Mouse (Mus musculus): ENCODE results near the gene Dapp1. TPM values are rescaled to one million over a fixed set of nuclear protein-coding genes. Genes with fewer than 3 reads are reported as not detected.
A peak's percentile ranks its signal among the peaks of the same experiment; 100 is the strongest.

The Dapp1 gene
- polyA plus RNA-seq, 1 experiment from 2014 or later = 22.8 TPM

DNA sequence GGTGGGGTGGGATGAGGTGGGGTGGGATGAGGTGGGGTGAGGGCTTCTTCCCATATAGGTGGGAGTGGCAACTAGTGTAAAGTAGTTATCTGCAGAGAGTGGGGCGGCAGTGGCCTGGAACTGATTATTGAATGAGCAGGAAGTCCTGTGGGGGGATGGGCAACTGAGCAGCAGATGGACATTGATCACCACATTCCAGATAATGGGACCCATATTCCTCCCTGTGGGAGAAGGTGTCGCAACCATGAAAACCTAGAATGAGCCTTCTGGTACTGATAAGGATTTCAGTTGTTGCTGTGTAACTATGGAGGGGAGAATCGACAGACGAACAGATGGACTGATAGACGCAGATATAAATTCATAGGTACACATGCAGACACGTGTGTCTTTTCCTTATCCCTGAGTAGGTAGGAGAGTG lies 37.6 kb downstream of the Dapp1 start:
- H3K36me3 ChIP-seq (ENCODE audit: control insufficient read depth, insufficient read depth) = 0 out of 2 replicates have a peak, but pooled peaks cover 3% of the 10 kb centered on the region
- no peak overlapping the region for H3K9ac ChIP-seq (ENCODE audit: low read length)
- H3K4me2 ChIP-seq (ENCODE audit: low read depth, low read length) = no peak overlapping the region
- 83% methylated on average over 6 of the region's 6 CpGs for WGBS
- H3K4me3 ChIP-seq (ENCODE audit: low read length) = no peak overlapping the region
- no peak overlapping the region for H3K27ac ChIP-seq (ENCODE audit: low read length)
- H3K9me3 ChIP-seq (replicated peaks; ENCODE audit: control insufficient read depth, low read length) = no peaks in the 10 kb centered on the region
- no peak for ATAC-seq (replicated peaks; ENCODE audit: extremely low read depth, insufficient read depth, low FRiP score)
- H3K4me1 ChIP-seq (ENCODE audit: control insufficient read depth, insufficient read depth, low read length) = peaks cover 27% of the 10 kb centered on the region
- H3K27me3 ChIP-seq (ENCODE audit: control insufficient read depth, insufficient read depth, low read length) = no peaks in the 10 kb centered on the region

DNA sequence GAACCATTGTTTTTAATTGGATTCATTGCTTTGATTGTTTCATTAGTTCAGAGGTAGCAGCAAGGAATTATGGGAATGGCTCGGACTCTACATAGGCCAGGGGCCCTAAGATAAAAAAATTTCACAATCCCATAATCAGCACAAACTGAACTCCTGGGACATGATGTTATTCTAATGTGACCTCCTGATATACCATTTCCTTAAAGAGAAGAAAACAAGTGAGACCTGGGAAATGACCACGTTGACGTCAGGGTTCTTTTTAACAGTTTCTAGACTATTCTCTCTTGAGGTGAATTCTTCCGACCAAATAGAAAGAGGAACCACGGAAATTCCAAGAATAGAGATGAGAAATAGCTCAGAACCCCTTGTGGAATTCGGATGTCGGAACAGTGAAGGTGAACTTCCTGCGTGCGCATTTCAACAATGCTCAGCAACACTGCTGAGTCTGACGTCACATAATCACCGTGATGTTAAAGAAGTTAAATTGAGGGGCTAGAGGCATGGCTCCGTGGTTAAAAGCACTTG lies 39.2 kb downstream of the Dapp1 start:
- Histone ChIP-seq H3K4me1 (ENCODE audit: control insufficient read depth, insufficient read depth, low read length) (peaks cover 22% of the 10 kb centered on the region), H3K4me3 (ENCODE audit: low read length) (no peak overlapping the region), H3K9me3 (replicated peaks; ENCODE audit: control insufficient read depth, low read length) (no peaks in the 10 kb centered on the region), H3K36me3 (ENCODE audit: control insufficient read depth, insufficient read depth) (0 out of 2 replicates have a peak, but pooled peaks cover 3% of the 10 kb centered on the region), H3K9ac (ENCODE audit: low read length) (no peak overlapping the region), H3K27me3 (ENCODE audit: control insufficient read depth, insufficient read depth, low read length) (no peaks in the 10 kb centered on the region), H3K4me2 (ENCODE audit: low read depth, low read length) (no peak overlapping the region), H3K27ac (ENCODE audit: low read length) (peak overlapping the region; percentile 93)
- 76% methylated on average over 12 of the region's 12 CpGs for WGBS
- no peak for ATAC-seq (replicated peaks; ENCODE audit: extremely low read depth, insufficient read depth, low FRiP score)

DNA sequence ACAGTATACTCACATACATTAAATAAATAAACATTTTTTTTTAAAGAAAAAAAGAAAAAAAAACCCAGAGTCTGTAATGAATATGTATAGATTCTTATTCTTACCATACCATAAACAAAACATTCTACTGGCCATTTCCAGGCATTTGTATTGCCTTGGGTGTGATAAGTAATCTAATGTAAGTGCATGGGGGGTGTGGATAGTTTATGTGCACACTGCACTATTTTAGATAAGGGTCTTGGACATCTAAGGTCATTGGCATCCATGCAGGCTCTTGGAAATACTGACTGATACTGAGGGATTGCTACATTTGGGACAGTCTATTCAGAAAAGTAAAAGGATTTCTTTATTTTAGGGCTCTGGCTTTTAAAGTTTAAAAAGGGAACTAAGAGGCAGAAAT lies 39.8 kb downstream of the Dapp1 start:
- no peak overlapping the region for H3K4me2 ChIP-seq (ENCODE audit: low read depth, low read length)
- peak overlapping the region; percentile 93 for H3K27ac ChIP-seq (ENCODE audit: low read length)
- H3K27me3 ChIP-seq (ENCODE audit: control insufficient read depth, insufficient read depth, low read length) = no peaks in the 10 kb centered on the region
- peaks cover 22% of the 10 kb centered on the region for H3K4me1 ChIP-seq (ENCODE audit: control insufficient read depth, insufficient read depth, low read length)
- ATAC-seq (replicated peaks; ENCODE audit: extremely low read depth, insufficient read depth, low FRiP score) = no peak
- no peaks in the 10 kb centered on the region for H3K9me3 ChIP-seq (replicated peaks; ENCODE audit: control insufficient read depth, low read length)
- 0 out of 2 replicates have a peak, but pooled peaks cover 3% of the 10 kb centered on the region for H3K36me3 ChIP-seq (ENCODE audit: control insufficient read depth, insufficient read depth)
- H3K4me3 ChIP-seq (ENCODE audit: low read length) = no peak overlapping the region
- H3K9ac ChIP-seq (ENCODE audit: low read length) = no peak overlapping the region

DNA sequence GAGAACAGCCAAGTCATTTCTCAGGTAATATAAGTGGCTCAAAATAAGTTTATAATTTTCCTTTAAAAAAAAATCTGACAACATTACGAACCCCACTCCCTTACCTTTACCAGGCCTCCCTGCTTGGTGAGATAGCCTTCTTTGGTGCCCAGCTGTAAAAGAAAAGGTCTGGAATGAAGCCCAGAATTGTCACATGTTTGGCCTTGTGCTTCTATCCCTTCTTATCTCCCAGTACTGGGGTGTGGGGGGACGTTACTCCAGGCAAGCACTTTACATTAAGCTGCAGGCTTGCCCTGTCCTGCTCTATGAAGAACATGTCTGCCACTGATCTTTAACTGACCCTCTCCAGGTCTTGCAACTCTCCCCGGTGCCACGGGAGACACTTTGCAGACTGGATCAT lies 40.6 kb downstream of the Dapp1 start:
- no peak overlapping the region for H3K4me3 ChIP-seq (ENCODE audit: low read length)
- H3K9ac ChIP-seq (ENCODE audit: low read length) = no peak overlapping the region
- no peaks in the 10 kb centered on the region for H3K9me3 ChIP-seq (replicated peaks; ENCODE audit: control insufficient read depth, low read length)
- peaks cover 19% of the 10 kb centered on the region for H3K4me1 ChIP-seq (ENCODE audit: control insufficient read depth, insufficient read depth, low read length)
- WGBS = 23% methylated on average over 4 of the region's 4 CpGs
- 0 out of 2 replicates have a peak, but pooled peaks cover 2% of the 10 kb centered on the region for H3K36me3 ChIP-seq (ENCODE audit: control insufficient read depth, insufficient read depth)
- peak overlapping the region; percentile 93 for H3K27ac ChIP-seq (ENCODE audit: low read length)
- peak overlapping the region; percentile 36; the same call in 1 of the 2 replicates for H3K4me2 ChIP-seq (ENCODE audit: low read depth, low read length)
- H3K27me3 ChIP-seq (ENCODE audit: control insufficient read depth, insufficient read depth, low read length) = no peaks in the 10 kb centered on the region
- ATAC-seq (replicated peaks; ENCODE audit: extremely low read depth, insufficient read depth, low FRiP score) = peak; percentile 94

DNA sequence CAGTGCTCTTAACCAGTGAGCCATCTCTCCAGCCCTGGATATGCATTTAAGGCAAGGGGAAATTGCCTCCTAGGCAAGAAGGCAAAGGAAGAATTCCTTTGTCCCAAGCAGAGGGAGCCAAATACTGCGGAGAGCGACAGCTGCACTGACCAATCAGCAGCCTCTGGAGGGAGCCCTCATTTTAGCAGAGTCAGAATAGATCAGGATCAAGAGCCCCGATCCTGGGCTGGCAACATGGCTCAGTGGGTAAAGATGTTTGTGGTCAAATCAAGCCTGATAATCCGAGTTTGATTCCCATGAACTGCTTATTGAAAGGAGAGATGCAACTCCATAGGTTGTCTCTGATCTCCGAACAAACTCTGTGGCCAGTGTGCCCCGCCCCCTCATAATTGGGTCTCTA lies 42.7 kb downstream of the Dapp1 start:
- Histone ChIP-seq H3K4me3 (ENCODE audit: low read length) (peak overlapping the region; percentile 27), H3K36me3 (ENCODE audit: control insufficient read depth, insufficient read depth) (peaks cover 6% of the 10 kb centered on the region; the same call in 1 of the 2 replicates), H3K4me1 (ENCODE audit: control insufficient read depth, insufficient read depth, low read length) (peaks cover 19% of the 10 kb centered on the region), H3K27ac (ENCODE audit: low read length) (no peak overlapping the region; the same call in 1 of the 2 replicates), H3K27me3 (ENCODE audit: control insufficient read depth, insufficient read depth, low read length) (no peaks in the 10 kb centered on the region), H3K4me2 (ENCODE audit: low read depth, low read length) (peak overlapping the region; percentile 48), H3K9ac (ENCODE audit: low read length) (0 out of 2 replicates have a peak overlapping the region, but pooled peaks have one; percentile 28), H3K9me3 (replicated peaks; ENCODE audit: control insufficient read depth, low read length) (no peaks in the 10 kb centered on the region)
- 39% methylated on average over 6 of the region's 6 CpGs for WGBS
- peak; percentile 40; the same call in 1 of the 2 replicates for ATAC-seq (replicated peaks; ENCODE audit: extremely low read depth, insufficient read depth, low FRiP score)

DNA sequence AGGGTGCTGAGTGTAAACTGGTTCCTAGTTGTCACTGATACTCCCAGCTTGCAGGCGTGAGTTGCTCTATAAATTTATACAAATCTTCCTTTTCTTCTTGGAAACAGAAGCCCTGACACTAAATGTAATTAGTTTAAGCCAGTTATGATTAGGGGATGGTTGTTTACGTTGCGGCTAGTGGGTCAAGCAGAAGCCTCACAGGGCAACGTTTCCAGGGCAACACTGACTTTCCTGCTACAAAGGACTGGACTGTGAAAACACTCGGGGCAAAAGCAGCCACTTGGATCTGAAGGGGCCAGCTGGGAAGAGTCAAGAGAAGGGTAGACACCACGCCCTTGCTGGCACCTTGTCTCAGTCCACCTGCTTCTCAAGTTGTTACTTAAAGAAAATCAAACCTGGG lies 44.8 kb downstream of the Dapp1 start:
- no peak overlapping the region for H3K4me3 ChIP-seq (ENCODE audit: low read length)
- no peak overlapping the region for H3K4me2 ChIP-seq (ENCODE audit: low read depth, low read length)
- H3K36me3 ChIP-seq (ENCODE audit: control insufficient read depth, insufficient read depth) = peaks cover 18% of the 10 kb centered on the region
- no peaks in the 10 kb centered on the region for H3K9me3 ChIP-seq (replicated peaks; ENCODE audit: control insufficient read depth, low read length)
- no peak overlapping the region for H3K9ac ChIP-seq (ENCODE audit: low read length)
- no peaks in the 10 kb centered on the region for H3K27me3 ChIP-seq (ENCODE audit: control insufficient read depth, insufficient read depth, low read length)
- no peak overlapping the region for H3K27ac ChIP-seq (ENCODE audit: low read length)
- 52% methylated on average over 6 of the region's 6 CpGs for WGBS
- peaks cover 12% of the 10 kb centered on the region for H3K4me1 ChIP-seq (ENCODE audit: control insufficient read depth, insufficient read depth, low read length)
- ATAC-seq (replicated peaks; ENCODE audit: extremely low read depth, insufficient read depth, low FRiP score) = no peak

DNA sequence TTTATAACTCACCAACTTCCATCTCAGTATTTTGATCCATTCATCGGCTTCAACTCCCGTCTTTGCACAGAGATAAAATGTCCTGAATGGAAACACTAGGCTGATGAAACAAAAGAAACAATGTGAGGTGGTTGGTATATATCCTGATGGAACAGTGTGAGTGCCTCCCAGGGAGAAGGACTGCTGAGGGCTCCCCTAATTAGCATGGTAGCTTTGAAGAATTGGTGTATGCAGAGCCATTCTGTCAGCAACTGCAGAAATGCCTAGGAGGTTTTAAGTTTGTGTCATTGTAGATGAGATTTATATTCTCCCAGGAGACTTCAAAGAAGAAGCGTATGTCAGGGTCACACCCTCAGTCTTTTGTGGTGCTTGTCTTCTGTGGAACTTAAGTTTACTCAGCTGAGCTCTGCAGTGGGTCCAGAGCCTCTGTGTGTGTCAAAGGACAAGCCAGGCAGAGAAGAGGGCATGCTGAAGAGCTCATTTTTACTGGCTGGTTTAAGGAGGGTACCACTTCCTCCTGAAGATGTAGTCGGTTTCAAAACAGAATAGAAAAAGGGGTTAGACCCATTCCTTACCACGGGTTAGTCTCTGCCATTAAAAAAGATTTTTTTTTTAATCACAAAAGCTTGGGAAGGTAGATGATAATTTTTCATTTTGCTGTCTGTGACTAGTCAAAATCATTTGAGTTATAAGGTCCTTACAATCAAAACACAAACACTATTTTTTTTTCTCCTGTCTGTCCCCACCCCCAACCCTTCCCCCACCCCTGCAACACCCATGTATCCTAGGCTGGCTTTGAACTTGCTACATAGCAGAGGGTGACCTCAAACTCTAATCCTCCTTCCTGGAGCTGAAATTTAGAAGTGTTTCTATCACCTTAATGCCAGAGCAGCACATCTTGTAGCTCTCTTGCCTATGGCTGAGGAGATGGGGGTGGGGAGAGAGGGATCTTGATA lies 45.5 kb downstream of the Dapp1 start:
- Histone ChIP-seq H3K4me2 (ENCODE audit: low read depth, low read length) (no peak overlapping the region), H3K27ac (ENCODE audit: low read length) (no peak overlapping the region), H3K4me3 (ENCODE audit: low read length) (no peak overlapping the region), H3K4me1 (ENCODE audit: control insufficient read depth, insufficient read depth, low read length) (peaks cover 6% of the 10 kb centered on the region), H3K9me3 (replicated peaks; ENCODE audit: control insufficient read depth, low read length) (no peaks in the 10 kb centered on the region), H3K27me3 (ENCODE audit: control insufficient read depth, insufficient read depth, low read length) (no peaks in the 10 kb centered on the region), H3K9ac (ENCODE audit: low read length) (no peak overlapping the region), H3K36me3 (ENCODE audit: control insufficient read depth, insufficient read depth) (peaks cover 22% of the 10 kb centered on the region)
- ATAC-seq (replicated peaks; ENCODE audit: extremely low read depth, insufficient read depth, low FRiP score) = no peak
- WGBS = 68% methylated on average over 5 of the region's 5 CpGs

DNA sequence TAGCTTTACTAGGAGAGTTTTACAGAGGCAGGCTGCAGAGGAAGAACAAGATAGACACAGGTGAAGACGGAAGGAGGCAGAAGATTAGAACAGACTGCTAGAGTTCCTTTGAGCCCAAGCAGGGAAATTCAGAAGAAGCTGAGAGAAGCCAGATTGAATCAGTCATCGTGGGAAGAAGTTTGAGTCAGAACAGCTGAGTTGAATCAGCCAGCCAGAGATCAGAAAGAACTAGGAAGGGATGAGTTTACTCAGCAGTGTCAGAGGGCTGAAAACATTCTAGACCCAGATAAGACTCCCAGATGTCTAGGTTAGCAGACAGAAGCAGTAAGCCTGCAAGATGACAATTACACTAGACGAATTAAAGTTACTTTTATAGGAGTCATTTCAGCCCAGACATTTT lies 47.4 kb downstream of the Dapp1 start:
- H3K4me3 ChIP-seq (ENCODE audit: low read length) = no peak overlapping the region
- H3K4me1 ChIP-seq (ENCODE audit: control insufficient read depth, insufficient read depth, low read length) = peaks cover 6% of the 10 kb centered on the region
- 66% methylated on average over 3 of the region's 3 CpGs for WGBS
- no peak overlapping the region for H3K9ac ChIP-seq (ENCODE audit: low read length)
- H3K4me2 ChIP-seq (ENCODE audit: low read depth, low read length) = no peak overlapping the region
- no peak for ATAC-seq (replicated peaks; ENCODE audit: extremely low read depth, insufficient read depth, low FRiP score)
- no peaks in the 10 kb centered on the region for H3K9me3 ChIP-seq (replicated peaks; ENCODE audit: control insufficient read depth, low read length)
- no peaks in the 10 kb centered on the region for H3K27me3 ChIP-seq (ENCODE audit: control insufficient read depth, insufficient read depth, low read length)
- H3K36me3 ChIP-seq (ENCODE audit: control insufficient read depth, insufficient read depth) = peaks cover 22% of the 10 kb centered on the region
- H3K27ac ChIP-seq (ENCODE audit: low read length) = no peak overlapping the region

DNA sequence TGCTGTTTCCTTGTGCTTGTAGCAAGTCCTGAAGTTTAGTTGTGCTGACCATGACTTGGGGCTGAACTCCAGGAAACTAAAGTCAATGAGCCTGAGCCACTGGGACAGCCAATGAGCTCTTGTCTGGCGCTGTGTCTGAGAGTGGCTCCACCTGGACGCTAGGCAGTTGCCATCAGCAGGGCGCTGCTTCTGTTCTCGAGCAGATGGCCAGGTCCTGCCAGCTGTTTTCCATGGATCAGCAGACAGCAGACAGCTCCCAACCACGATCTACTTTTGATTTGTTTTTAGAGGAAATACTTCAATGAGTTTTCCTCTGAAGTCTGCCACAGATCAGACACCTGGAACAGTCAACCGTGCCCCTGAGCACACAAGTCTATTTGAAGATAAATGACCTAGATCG lies 48.6 kb downstream of the Dapp1 start:
- no peak overlapping the region for H3K27ac ChIP-seq (ENCODE audit: low read length)
- H3K36me3 ChIP-seq (ENCODE audit: control insufficient read depth, insufficient read depth) = peaks cover 25% of the 10 kb centered on the region
- no peak for ATAC-seq (replicated peaks; ENCODE audit: extremely low read depth, insufficient read depth, low FRiP score)
- no peaks in the 10 kb centered on the region for H3K4me1 ChIP-seq (ENCODE audit: control insufficient read depth, insufficient read depth, low read length)
- H3K4me2 ChIP-seq (ENCODE audit: low read depth, low read length) = no peak overlapping the region
- H3K4me3 ChIP-seq (ENCODE audit: low read length) = no peak overlapping the region
- 70% methylated on average over 7 of the region's 7 CpGs for WGBS
- H3K27me3 ChIP-seq (ENCODE audit: control insufficient read depth, insufficient read depth, low read length) = no peaks in the 10 kb centered on the region
- no peak overlapping the region for H3K9ac ChIP-seq (ENCODE audit: low read length)
- H3K9me3 ChIP-seq (replicated peaks; ENCODE audit: control insufficient read depth, low read length) = no peaks in the 10 kb centered on the region

Data from heart, embryonic 16.5 days (tissue).